Mouse (Mus musculus): Measurements from ENCODE around the gene Fis1. TPM values are rescaled to one million over a fixed set of nuclear protein-coding genes. Genes with fewer than 3 reads are reported as not detected.
A peak's percentile ranks its signal among the peaks of the same experiment; 100 is the strongest.

Fis1 gene
- polyA plus RNA-seq, 1 experiment from 2014 or later, result 280 TPM

GRCm38 (mm10) chr5:136957250-136957649 is 4.2 kb downstream of the Fis1 start:
- TF ChIP-seq CTCF (IDR thresholded peaks at IDR 0.05), result no peak
- ChIA-PET POLR2A (no interaction called here), CTCF (no interaction called here)
- H3K27me3 ChIP-seq, result no peaks in the 10 kb centered on the region
- ATAC-seq (no peak), DNase-seq (ENCODE audit: low read depth, low spot score) (no peak)
- in situ Hi-C loops (cut with MboI; ENCODE audit: low pct_unique_long_range_greater_than_20kb), result no loop called here

- CTCF ChIA-PET, result interaction anchor here (1.0 to 1.4 kb wide), 2 partner anchors 9 to 24 kb away, joined by 3 read pairs; no protein-coding TSS in a partner anchor
- TF ChIP-seq CTCF (IDR thresholded peaks at IDR 0.05), result no peak
- ATAC-seq, result no peak
- in situ Hi-C loops (cut with MboI; ENCODE audit: low pct_unique_long_range_greater_than_20kb), result no loop called here
- no peaks in the 10 kb centered on the region for H3K27me3 ChIP-seq
- POLR2A ChIA-PET, result no interaction called here
- DNase-seq (ENCODE audit: low read depth, low spot score), result no peak
Observed at GRCm38 (mm10) chr5:136958991-136959605, 6.0 kb downstream of the Fis1 start.

DNA sequence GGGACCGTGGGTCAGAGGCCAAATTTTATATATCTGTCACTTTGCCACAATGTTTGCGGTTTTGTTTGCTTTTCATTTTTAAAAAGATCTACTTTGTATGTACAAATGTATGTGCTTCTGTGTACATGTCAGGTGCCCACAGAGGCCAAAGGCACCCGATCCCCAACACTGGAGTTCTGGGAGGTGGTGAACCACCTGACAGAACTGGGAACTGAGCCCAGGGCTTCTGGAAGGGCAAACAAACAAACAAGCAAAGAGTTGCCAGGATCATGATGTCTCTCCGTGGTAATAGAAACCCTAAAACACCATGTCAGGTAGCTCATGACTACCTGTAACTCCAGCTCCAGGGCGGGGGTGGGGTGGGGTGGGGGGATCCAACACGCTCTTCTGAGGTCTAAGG is 7.0 kb downstream of the Fis1 start:
- ChIA-PET CTCF (interaction anchor here (1.0 to 1.4 kb wide), 2 partner anchors 8 to 23 kb away, joined by 3 read pairs; no protein-coding TSS in a partner anchor), POLR2A (no interaction called here)
- DNase-seq (ENCODE audit: low read depth, low spot score) (no peak), ATAC-seq (no peak)
- H3K27me3 ChIP-seq, result no peaks in the 10 kb centered on the region
- in situ Hi-C loops (cut with MboI; ENCODE audit: low pct_unique_long_range_greater_than_20kb), result no loop called here
- TF ChIP-seq CTCF (IDR thresholded peaks at IDR 0.05), result no peak

DNA sequence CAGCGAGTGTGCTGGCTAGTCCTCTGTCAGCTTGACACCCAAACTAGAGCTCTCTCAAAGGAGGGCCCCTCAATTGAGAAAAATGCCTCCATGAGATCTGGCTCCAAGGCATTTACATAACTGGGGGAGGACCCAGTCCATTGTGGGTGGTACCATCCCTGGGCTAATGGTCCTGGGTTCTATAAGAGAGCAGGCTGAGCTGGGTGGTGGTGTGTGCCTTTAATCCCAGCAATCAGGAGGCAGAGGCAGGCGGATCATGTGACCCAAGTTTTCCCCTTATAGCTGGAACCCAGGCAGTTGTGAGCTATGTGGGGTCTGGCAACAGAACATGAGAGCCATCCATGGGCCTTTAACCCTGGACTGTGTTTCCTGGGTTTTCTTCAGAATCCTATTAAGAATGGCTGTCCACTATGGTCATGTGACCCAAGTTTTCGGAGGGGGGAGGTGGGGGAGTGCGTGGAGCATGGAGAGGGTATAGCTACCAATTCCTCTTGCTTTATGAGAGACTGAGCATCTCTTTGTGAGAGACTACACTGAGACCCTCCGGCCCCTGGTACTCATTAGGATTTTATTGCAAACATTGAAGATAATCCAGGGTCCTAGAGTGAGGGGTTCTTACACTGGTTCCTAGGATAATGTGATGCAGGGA is 8.4 kb downstream of the Fis1 start:
- no peaks in the 10 kb centered on the region for H3K27me3 ChIP-seq
- ATAC-seq (no peak), DNase-seq (ENCODE audit: low read depth, low spot score) (no peak)
- no peak for TF ChIP-seq CTCF (IDR thresholded peaks at IDR 0.05)
- in situ Hi-C loops (cut with MboI; ENCODE audit: low pct_unique_long_range_greater_than_20kb), result no loop called here
- POLR2A ChIA-PET, result interaction anchor here (0.7 to 2.1 kb wide), 2 partner anchors 9 to 635 kb away, joined by 3 to 15 read pairs; partner anchors contain the start of gene Fis1
- CTCF ChIA-PET, result interaction anchor here (0.9 to 2.6 kb wide), 8 partner anchors 9 to 147 kb away, joined by 3 to 37 read pairs (median 4); partner anchors contain the start of gene Fis1

GRCm38 (mm10) chr5:136961983-136962461 is 8.9 kb downstream of the Fis1 start:
- peak; percentile 88 for DNase-seq (ENCODE audit: low read depth, low spot score)
- ChIA-PET POLR2A (interaction anchor here (0.7 to 2.1 kb wide), 6 partner anchors 9 to 636 kb away, joined by 3 to 15 read pairs (median 4); partner anchors contain the start of genes Fis1 and Trim56), CTCF (interaction anchor here (0.9 to 2.6 kb wide), 12 partner anchors 9 to 146 kb away, joined by 3 to 37 read pairs (median 4); partner anchors contain the start of gene Fis1)
- in situ Hi-C loops (cut with MboI; ENCODE audit: low pct_unique_long_range_greater_than_20kb), result no loop called here
- TF ChIP-seq CTCF (IDR thresholded peaks at IDR 0.05), result no peak
- peak; percentile 73 for ATAC-seq
- no peaks in the 10 kb centered on the region for H3K27me3 ChIP-seq

- ATAC-seq, result peak; percentile 45
- POLR2A ChIA-PET, result interaction anchor here (0.8 to 2.1 kb wide), 6 partner anchors 10 to 153 kb away, joined by 3 to 15 read pairs (median 4); partner anchors contain the start of genes Fis1, Plod3 and Trim56
- in situ Hi-C loops (cut with MboI; ENCODE audit: low pct_unique_long_range_greater_than_20kb), result no loop called here
Observed at GRCm38 (mm10) chr5:136962501-136962900, 9.4 kb downstream of the Fis1 start.

DNA sequence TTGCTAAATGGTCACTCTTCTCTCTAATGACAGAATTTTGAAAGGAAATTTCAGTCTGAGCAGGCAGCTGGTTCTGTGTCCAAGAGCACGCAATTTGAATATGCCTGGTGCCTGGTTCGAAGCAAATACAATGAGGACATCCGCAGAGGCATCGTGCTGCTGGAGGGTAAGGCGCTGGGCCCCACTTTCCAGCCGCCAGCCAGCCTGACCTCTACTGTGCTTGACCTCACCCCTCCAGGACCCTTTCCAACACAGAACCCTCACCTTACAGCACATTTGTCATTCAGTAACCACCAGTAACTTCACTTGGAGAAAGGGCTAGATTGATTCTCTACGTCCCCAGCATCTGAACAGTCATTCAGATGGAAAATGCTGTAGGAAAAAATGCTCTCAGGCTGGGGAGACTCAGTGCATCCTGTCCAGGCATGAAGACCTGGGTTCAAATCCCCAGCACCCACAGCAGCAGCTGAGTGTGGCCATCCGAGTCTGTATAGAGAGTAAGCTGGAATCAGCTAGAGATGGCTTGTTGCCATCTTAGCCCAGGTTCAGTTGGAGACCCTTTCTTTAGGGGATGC is 10.0 kb downstream of the Fis1 start:
- ATAC-seq (no peak), DNase-seq (ENCODE audit: low read depth, low spot score) (no peak)
- no peaks in the 10 kb centered on the region for H3K27me3 ChIP-seq
- TF ChIP-seq CTCF (IDR thresholded peaks at IDR 0.05), result no peak
- ChIA-PET CTCF (interaction anchor here (0.9 to 2.6 kb wide), 10 partner anchors 8 to 143 kb away, joined by 3 to 37 read pairs (median 6); partner anchors contain the start of gene Fis1), POLR2A (interaction anchor here (0.8 to 2.1 kb wide), 5 partner anchors 11 to 153 kb away, joined by 3 to 15 read pairs (median 4); partner anchors contain the start of genes Fis1, Plod3 and Trim56)
- in situ Hi-C loops (cut with MboI; ENCODE audit: low pct_unique_long_range_greater_than_20kb), result no loop called here

More at GRCm38 (mm10) chr5:136962501-136962900, 9.4 kb downstream of the Fis1 start:
- no peak for TF ChIP-seq CTCF (IDR thresholded peaks at IDR 0.05)
- CTCF ChIA-PET, result interaction anchor here (0.9 to 2.6 kb wide), 14 partner anchors 8 to 146 kb away, joined by 3 to 37 read pairs (median 4); partner anchors contain the start of gene Fis1
- H3K27me3 ChIP-seq, result no peaks in the 10 kb centered on the region
- no peak for DNase-seq (ENCODE audit: low read depth, low spot score)

DNA sequence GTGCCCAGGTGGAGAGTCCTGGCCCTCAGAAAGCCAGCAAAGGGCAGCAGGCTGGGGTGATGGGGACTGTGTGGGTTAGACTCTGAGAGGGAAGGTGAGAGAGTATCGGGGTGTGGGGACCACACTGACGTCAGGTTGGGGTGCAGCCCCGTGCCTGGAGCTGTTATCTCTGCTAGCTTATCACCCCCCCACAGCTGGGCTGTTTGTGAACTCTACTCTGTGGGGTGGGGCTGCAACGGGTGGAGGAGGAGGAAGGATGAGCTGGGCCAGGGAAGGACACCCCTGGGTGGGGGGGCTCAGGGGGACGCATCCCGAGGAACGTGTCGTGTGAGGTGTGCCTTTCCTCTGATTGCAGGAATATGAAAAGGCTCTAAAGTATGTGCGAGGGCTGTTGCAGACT is 12.1 kb downstream of the Fis1 start:
- no peak for TF ChIP-seq CTCF (IDR thresholded peaks at IDR 0.05)
- H3K27me3 ChIP-seq, result no peaks in the 10 kb centered on the region
- ATAC-seq (no peak), DNase-seq (ENCODE audit: low read depth, low spot score) (no peak)
- POLR2A ChIA-PET, result no interaction called here
- in situ Hi-C loops (cut with MboI; ENCODE audit: low pct_unique_long_range_greater_than_20kb), result no loop called here
- CTCF ChIA-PET, result interaction anchor here (1.2 to 4.0 kb wide), 2 partner anchors 12 to 36 kb away, joined by 3 to 14 read pairs; partner anchors contain the start of gene Fis1

DNA sequence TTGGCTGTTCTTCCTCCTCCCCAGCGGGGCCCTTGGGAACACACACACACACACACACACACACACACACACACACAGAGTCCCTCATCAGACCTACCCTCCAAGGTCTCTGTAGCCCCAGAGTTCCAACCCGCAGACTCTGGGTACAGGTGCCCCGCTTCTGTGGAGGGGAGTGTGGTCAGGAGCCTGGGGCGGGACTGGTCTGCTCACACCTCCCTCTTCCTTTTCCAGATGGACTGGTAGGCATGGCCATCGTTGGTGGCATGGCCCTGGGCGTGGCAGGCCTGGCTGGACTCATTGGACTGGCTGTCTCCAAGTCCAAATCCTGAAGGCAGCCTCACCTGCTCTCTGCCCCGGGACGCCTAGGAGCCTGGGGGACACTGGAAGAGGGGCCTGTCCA is 12.6 kb downstream of the Fis1 start:
- CTCF ChIA-PET, result interaction anchor here (1.2 to 4.0 kb wide), 3 partner anchors 12 to 36 kb away, joined by 3 to 14 read pairs (median 4); partner anchors contain the start of gene Fis1
- ATAC-seq (no peak), DNase-seq (ENCODE audit: low read depth, low spot score) (no peak)
- H3K27me3 ChIP-seq, result no peaks in the 10 kb centered on the region
- in situ Hi-C loops (cut with MboI; ENCODE audit: low pct_unique_long_range_greater_than_20kb), result no loop called here
- POLR2A ChIA-PET, result no interaction called here
- TF ChIP-seq CTCF (IDR thresholded peaks at IDR 0.05), result no peak

- TF ChIP-seq CTCF (IDR thresholded peaks at IDR 0.05), result no peak
- H3K27me3 ChIP-seq, result no peaks in the 10 kb centered on the region
- ChIA-PET POLR2A (no interaction called here), CTCF (interaction anchor here (1.6 to 4.0 kb wide), 2 partner anchors 13 to 37 kb away, joined by 4 to 14 read pairs; partner anchors contain the start of gene Fis1)
- DNase-seq (ENCODE audit: low read depth, low spot score), result no peak
- in situ Hi-C loops (cut with MboI; ENCODE audit: low pct_unique_long_range_greater_than_20kb), result no loop called here
- ATAC-seq, result no peak
Observed at GRCm38 (mm10) chr5:136966331-136966730, 13.3 kb downstream of the Fis1 start, which contains the start of gene Cldn15. Cldn15 (plus strand) TSS chr5:136966616.
